In the genomic region with DNA sequence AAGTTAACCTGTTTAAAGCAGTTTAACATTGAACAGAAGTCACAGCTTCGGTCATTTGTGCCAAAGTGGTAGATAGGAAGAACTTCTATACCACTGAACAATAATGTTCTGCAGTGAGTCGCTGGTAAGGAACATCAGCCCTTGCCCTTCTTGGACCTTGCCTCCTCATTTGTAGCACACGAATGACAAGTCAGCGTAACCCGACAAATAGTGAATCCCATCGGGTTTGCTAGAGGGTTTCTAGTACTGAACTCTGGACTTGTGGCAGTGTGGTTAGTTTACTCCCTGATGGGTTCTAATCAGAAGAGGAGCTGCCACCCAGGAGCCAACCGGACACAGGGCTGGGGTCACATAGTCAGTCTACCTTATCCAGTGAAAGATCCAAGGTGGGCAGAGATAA, we compare ENCODE assay signal across 16 mouse cellular contexts. TPM values are rescaled to one million over a fixed set of nuclear protein-coding genes. Genes with fewer than 3 reads are reported as not detected.
"Had no signal": no experiment of that assay in that cellular context is flagged by ENCODE, and none has a peak within 500 bp of the region (broad histone marks: within the 10 kb centered on the region; RNA-seq: fewer than 3 reads in every experiment).

No protein-coding gene starts in this region.

- H3K4me3 ChIP-seq: layer of hippocampus, adult 2 months; limb, embryonic 13.5 days; midbrain, embryonic 12.5 days; neural tube, embryonic 13.5 days; stomach, embryonic 15.5 days had no signal

- H3K27ac ChIP-seq: hindbrain, postnatal 0 days; layer of hippocampus, adult 2 months; limb, embryonic 13.5 days; liver, embryonic 14.5 days; midbrain, embryonic 12.5 days; neural tube, embryonic 13.5 days; stomach, embryonic 15.5 days had no signal

- H3K9me3 ChIP-seq: limb, embryonic 13.5 days; midbrain, embryonic 12.5 days; neural tube, embryonic 13.5 days; stomach, embryonic 15.5 days had no signal

- DNase-seq: left cerebral cortex, postnatal 4 days; lung, adult 18-20 months; retina, postnatal 1 day; right cerebral cortex, postnatal 4 days; thymus, adult 2 months; thymus, postnatal 36 days had no signal

- H3K4me2 ChIP-seq: limb, embryonic 13.5 days; midbrain, embryonic 12.5 days; neural tube, embryonic 13.5 days; stomach, embryonic 15.5 days had no signal

- ATAC-seq: hindbrain, postnatal 0 days; midbrain, embryonic 16.5 days had no signal

- H3K9ac ChIP-seq: limb, embryonic 13.5 days; liver, embryonic 14.5 days; midbrain, embryonic 12.5 days; neural tube, embryonic 13.5 days; stomach, embryonic 15.5 days had no signal

RNA-seq across cellular contexts. Expression of gene Tat, which starts 44.0 kb away (rescaled TPM):
- polyA plus RNA-seq: hindbrain, postnatal 0 days; intestine, embryonic 14.5 days; limb, embryonic 13.5 days; midbrain, embryonic 12.5 days; midbrain, embryonic 16.5 days; neural tube, embryonic 13.5 days; spleen, adult 2 months; stomach, embryonic 15.5 days had no signal
